Mouse (Mus musculus) MN1 (cell line): Measurements from ENCODE around the gene Pin1.
A peak's percentile ranks its signal among the peaks of the same experiment; 100 is the strongest.

ENCODE experiments used
- DNase-seq: peaks from one replicate; pipeline ENCODE4 v3.0.0-alpha.2; 2016; ENCODE audit warnings: low spot score

Pin1 gene

DNA sequence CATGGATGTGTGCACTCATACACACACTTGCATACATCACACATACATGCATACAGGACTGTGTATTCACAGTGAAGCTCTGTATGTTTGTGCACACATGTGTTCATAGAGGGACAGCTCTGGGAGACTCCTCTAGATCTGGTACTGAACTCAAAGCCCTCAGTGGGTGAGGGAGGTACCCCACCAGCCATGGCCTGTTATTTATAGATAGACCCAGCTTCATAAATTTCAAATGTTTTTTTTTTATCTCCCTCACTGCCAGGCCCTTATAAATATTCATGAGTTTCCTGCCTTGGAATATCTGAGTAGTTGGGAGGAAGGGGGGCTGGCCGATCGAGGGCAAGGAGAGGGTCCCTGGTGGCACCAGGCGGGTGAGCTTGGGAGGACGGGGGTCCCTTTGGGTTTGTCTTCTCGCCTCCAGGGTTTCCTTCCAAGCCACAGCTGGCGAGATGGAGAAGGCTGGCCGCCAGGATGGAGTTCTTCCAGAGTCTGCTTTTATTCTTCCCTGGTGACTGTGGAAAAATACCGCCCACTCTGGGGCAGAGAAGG is 52.0 kb downstream of the Pin1 start:
- DNase-seq, result no peak

DNA sequence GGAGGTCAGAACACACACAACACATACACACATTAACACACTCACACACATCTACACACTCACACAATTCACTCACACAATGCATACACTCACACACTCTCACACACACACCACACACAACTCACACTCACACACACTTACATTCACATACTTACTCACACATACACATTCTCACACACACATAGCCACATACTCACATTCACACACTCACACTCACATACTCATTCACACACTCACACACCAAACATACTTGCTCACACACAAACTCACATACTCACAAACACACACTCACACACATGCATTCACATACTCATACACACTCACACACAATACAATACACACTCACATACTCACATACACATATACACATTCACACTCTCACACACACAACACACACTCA is 53.5 kb downstream of the Pin1 start:
- DNase-seq, result no peak

DNA sequence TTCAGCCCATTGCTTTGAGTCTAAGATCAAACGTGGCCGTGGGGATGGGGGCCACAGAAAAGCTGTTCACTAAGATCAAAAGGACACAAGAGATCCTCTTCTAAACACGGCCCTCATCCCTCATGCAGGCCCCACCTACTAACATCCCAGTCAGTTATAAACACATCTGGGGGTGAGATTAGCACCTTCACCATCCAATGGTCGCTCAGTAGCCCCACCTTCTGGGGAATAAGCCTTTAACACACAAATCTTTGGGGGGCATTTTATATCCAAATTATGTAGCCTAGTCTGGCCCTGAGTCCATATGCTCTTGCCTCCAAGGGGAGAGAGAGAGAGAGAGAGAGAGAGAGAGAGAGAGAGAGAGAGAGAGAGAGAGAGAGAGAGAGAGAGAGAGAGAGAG is 54.1 kb downstream of the Pin1 start:
- no peak for DNase-seq

DNA sequence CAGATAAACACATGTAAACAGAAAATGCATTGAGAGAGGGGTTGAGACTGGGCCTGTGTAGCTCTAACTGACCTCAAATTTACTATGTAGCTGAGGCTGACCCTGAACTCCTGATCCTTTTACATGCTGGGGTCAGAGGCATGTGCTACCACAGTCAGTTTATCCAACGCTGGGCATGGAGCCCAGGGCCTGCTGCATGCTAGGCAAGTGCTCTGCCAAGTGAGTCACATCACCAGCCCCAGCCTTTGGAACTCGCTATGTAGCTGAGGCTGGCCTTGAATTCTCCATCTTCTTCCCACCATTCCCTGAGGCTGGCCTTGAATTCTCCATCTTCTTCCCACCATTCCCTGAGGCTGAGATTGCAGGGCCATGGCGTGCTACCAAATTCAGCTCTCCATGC is 58.6 kb downstream of the Pin1 start:
- DNase-seq, result no peak

DNA sequence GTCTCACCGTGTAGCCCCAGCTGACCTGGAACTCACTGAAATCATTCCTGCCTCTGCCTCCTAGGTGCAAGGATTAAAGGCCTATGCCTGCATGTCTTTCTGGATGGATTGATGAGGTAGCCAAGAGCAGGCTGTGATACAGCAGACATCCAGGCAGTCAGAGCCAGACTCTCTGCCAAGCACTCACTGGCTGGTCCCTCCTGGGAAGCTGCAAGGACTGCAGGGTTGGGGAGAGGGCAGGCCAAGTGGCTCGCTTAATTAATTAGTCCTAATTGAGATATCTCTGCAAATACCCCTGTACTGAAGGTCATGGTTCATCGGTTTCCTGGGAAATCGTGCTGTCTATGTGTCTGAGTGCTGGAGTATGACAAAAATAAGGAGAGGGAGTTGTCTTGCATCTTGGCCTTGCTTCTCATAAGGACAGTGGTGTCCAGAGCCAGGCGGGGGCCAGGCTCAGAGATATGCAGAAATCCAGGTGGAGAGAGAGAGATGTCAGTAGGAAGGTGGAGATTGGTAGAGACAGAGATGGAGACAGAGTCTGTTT is 61.1 kb downstream of the Pin1 start:
- peak; percentile 30 for DNase-seq

DNA sequence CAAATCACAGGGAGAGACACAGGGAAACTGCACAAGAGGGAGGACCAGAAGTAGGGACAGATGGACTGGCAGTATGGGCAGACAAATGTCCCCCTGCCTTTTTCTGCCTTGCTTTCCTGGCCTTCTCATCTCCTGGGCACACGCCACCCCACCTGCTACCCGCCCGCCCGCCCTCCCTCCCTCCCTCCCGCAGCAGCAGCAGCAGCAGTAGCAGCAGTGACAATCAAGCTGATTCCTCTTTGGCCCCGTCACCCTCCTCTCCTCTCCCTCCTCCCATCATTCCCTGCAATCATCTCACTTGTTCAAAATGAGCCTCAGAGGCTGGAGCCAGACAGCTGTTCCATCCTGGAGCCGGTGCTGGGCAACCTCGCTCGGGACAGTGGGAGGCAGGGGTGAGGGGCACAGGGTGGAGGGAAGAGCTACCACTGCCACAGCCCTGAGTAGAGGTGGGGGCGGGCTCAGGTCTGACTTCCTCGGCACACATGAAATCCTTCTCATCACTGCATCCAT is 61.6 kb downstream of the Pin1 start:
- peak; percentile 33 for DNase-seq

DNA sequence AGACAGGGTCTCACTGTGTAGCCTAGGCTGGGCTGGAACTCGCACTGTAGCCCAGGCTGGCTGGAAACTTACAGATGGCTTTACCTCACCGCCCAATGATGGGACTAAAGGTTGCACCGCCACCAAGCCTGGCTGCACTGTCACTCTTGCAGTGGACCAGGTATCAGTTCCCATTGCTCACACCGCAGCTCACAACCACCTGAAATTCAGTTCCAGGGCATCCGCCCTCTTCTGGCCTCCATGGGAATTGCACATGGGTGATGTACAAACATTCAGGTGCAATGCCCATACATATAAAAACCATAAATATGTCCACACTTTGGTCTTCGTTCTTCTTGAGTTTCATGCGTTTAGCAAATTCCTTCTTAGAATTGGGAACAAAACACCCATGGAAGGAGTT is 63.4 kb downstream of the Pin1 start:
- no peak for DNase-seq
